Mouse (Mus musculus) forebrain, embryonic 13.5 days (tissue): ENCODE measurements around the gene Scn10a. TPM values are rescaled to one million over a fixed set of nuclear protein-coding genes. Genes with fewer than 3 reads are reported as not detected.

ENCODE experiments used
- ATAC-seq: fragments of 200-750 bp; cut with Nextera tagmentation; 2 replicates; pipeline ENCODE4 v1.8.0; 2017
- H3K27ac ChIP-seq: fragments of 300-500 bp; sonication (generic); 2 replicates; pipeline ENCODE4 v1.5.1; 2015; ENCODE audit warnings: inconsistent platforms, mild to moderate bottlenecking, moderate library complexity
- H3K27me3 ChIP-seq: fragments of 300-500 bp; sonication (generic); 2 replicates; pipeline ENCODE4 v1.6.1; 2015; ENCODE audit warnings: mild to moderate bottlenecking, inconsistent platforms
- H3K36me3 ChIP-seq: fragments of 300-500 bp; sonication (generic); 2 replicates; pipeline ENCODE4 v1.6.1; 2015; ENCODE audit warnings: mild to moderate bottlenecking, inconsistent platforms; ENCODE audit not compliant: poor library complexity, severe bottlenecking
- H3K4me1 ChIP-seq: fragments of 300-500 bp; sonication (generic); 2 replicates; pipeline ENCODE4 v1.6.1; 2015; ENCODE audit warnings: inconsistent platforms
- H3K4me2 ChIP-seq: fragments of 300-500 bp; sonication (generic); 2 replicates; pipeline ENCODE4 v1.6.1; 2015; ENCODE audit warnings: inconsistent platforms, mild to moderate bottlenecking, moderate library complexity
- H3K4me3 ChIP-seq: fragments of 300-500 bp; sonication (generic); 2 replicates; pipeline ENCODE4 v1.5.1; 2015; ENCODE audit warnings: mild to moderate bottlenecking, inconsistent platforms
- H3K9ac ChIP-seq: fragments of 300-500 bp; sonication (generic); 2 replicates; pipeline ENCODE4 v1.6.1; 2015; ENCODE audit warnings: mild to moderate bottlenecking, inconsistent platforms
- H3K9me3 ChIP-seq: fragments of 300-500 bp; sonication (generic); replicated peaks from 2 replicates; pipeline ENCODE4 v1.6.1; 2016; ENCODE audit warnings: inconsistent platforms
- WGBS: fragments of 180-500 bp; shearing (Covaris S2); methylation state at CpG from one replicate; pipeline ENCODE4 v1.1.7; 2015; 5-methylcytosine and 5-hydroxymethylcytosine counted together
- polyA plus RNA-seq: library from polyadenylated mRNA; unstranded; fragments of >200 nt; fragmentation: Nextera tagmentation; extraction: Ambion mirVana; gene quantifications from 2 replicates; pipeline ENCODE4 v1.2.1, GENCODE M21; 2015

The Scn10a gene
- polyA plus RNA-seq: 0.13 TPM in 1 of 2 replicates, not detected in the other

GRCm38 (mm10) chr9:119719222-119719621 is at the start of gene Scn10a:
Gene Scn10a, minus strand, starts transcription at chr9:119719322.
- H3K27ac ChIP-seq: no peak within 1 kb of the TSS
- no peak within 1 kb of the TSS for H3K4me3 ChIP-seq
- 79% methylated on average over 11 of the region's 11 CpGs for WGBS
- H3K4me2 ChIP-seq: no peak within 1 kb of the TSS
- H3K27me3 ChIP-seq: no peaks in the 10 kb centered on the region
- ATAC-seq: no peak
- no peak within 1 kb of the TSS for H3K9ac ChIP-seq
- H3K36me3 ChIP-seq: no peaks in the 10 kb centered on the region
- H3K4me1 ChIP-seq: no peaks in the 10 kb centered on the region
- H3K9me3 ChIP-seq: no peaks in the 10 kb centered on the region

GRCm38 (mm10) chr9:119768585-119768984 is 49.5 kb upstream of the Scn10a start:
- no peaks in the 10 kb centered on the region for H3K27me3 ChIP-seq
- H3K4me1 ChIP-seq: no peaks in the 10 kb centered on the region
- no peaks in the 10 kb centered on the region for H3K9me3 ChIP-seq
- no peak overlapping the region for H3K4me2 ChIP-seq
- WGBS: 43% methylated on average over 7 of the region's 7 CpGs
- H3K9ac ChIP-seq: no peak overlapping the region
- no peaks in the 10 kb centered on the region for H3K36me3 ChIP-seq
- no peak overlapping the region for H3K4me3 ChIP-seq
- ATAC-seq: no peak
- H3K27ac ChIP-seq: no peak overlapping the region

DNA sequence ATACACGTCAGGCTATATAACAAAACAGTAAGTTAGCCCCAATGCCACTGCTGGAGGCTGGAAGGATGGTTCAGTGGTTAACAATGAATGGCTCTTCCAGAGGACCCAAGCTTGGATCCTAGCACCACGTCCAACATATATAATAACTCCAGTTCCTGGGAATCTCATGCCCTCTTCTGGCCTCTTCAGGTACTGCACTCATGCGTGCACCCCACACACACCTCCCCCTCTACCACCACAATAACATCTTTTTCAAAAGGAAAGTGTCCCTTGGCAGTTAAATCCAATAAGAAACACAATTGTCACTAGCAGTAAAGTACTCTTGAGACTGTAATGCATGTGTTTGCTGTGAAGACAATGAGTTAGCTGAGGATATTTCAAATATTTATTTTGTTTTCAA is 41.1 kb upstream of the Scn10a start:
- Histone ChIP-seq H3K4me1 (no peaks in the 10 kb centered on the region), H3K4me3 (no peak overlapping the region), H3K4me2 (no peak overlapping the region), H3K36me3 (no peaks in the 10 kb centered on the region), H3K9ac (no peak overlapping the region), H3K9me3 (0 out of 2 replicates have a peak, but pooled peaks cover 8% of the 10 kb centered on the region), H3K27me3 (no peaks in the 10 kb centered on the region), H3K27ac (no peak overlapping the region)
- ATAC-seq: no peak
- 89% methylated on average over 3 of the region's 3 CpGs for WGBS

DNA sequence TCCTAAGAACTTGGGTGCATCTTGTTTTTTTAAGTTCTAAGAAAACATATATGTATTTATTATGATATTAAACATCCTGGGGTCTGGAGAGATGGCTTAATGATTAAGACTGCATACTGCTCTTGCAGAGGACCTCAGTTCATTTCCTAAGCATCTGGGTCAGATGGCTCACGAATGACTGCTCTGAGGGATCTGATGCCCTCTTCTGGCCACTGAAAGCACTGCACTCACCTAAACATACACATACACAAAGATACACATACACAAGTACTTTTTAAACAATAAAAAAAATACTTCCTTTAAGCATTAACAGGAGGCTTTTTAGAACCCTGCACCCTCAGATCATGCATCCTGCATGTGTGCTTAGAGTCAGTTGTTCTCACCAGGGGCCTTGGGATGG is 40.3 kb upstream of the Scn10a start:
- no peaks in the 10 kb centered on the region for H3K36me3 ChIP-seq
- no peak overlapping the region for H3K4me2 ChIP-seq
- 0 out of 2 replicates have a peak, but pooled peaks cover 10% of the 10 kb centered on the region for H3K9me3 ChIP-seq
- H3K27me3 ChIP-seq: no peaks in the 10 kb centered on the region
- ATAC-seq: no peak
- no peak overlapping the region for H3K27ac ChIP-seq
- H3K9ac ChIP-seq: no peak overlapping the region
- 81% methylated on average over 1 of the region's 1 CpGs for WGBS
- no peak overlapping the region for H3K4me3 ChIP-seq
- H3K4me1 ChIP-seq: no peaks in the 10 kb centered on the region

GRCm38 (mm10) chr9:119751507-119751906 is 32.4 kb upstream of the Scn10a start:
- ATAC-seq: peak; percentile 65
- Histone ChIP-seq H3K4me3 (no peak overlapping the region), H3K4me2 (no peak overlapping the region), H3K9me3 (peaks cover 6% of the 10 kb centered on the region; the same call in 1 of the 2 replicates), H3K9ac (no peak overlapping the region), H3K27ac (no peak overlapping the region), H3K27me3 (no peaks in the 10 kb centered on the region), H3K36me3 (no peaks in the 10 kb centered on the region), H3K4me1 (no peaks in the 10 kb centered on the region)
- 13% methylated on average over 5 of the region's 5 CpGs for WGBS

DNA sequence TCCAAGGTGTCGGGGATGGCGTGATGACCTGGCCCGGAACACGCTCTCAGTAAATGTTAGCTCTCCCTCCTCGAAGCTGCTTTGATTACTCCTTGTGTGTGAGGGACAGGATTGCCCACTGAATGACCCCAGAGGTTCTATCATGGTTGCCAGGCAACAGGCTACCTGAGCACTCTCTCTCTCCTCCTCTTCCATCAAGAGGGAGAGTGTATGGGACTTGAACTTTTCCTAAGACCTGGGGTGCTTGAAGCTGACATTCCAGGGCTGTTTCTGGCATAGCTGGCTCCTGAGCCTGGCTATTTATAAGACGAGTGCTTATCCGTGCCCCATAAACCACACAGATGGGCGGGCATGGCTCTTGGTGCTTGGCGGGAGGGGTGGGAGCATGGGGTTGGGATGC is 30.0 kb upstream of the Scn10a start:
- WGBS: 80% methylated on average over 9 of the region's 9 CpGs
- H3K27ac ChIP-seq: no peak overlapping the region
- no peak overlapping the region for H3K9ac ChIP-seq
- H3K4me1 ChIP-seq: no peaks in the 10 kb centered on the region
- no peaks in the 10 kb centered on the region for H3K36me3 ChIP-seq
- H3K4me3 ChIP-seq: no peak overlapping the region
- H3K9me3 ChIP-seq: no peaks in the 10 kb centered on the region; the same call in 1 of the 2 replicates
- ATAC-seq: no peak
- H3K27me3 ChIP-seq: no peaks in the 10 kb centered on the region
- no peak overlapping the region for H3K4me2 ChIP-seq

GRCm38 (mm10) chr9:119743900-119744299 is 24.8 kb upstream of the Scn10a start:
- Histone ChIP-seq H3K9ac (no peak overlapping the region), H3K4me1 (no peaks in the 10 kb centered on the region), H3K4me2 (no peak overlapping the region), H3K27ac (no peak overlapping the region), H3K4me3 (no peak overlapping the region), H3K36me3 (no peaks in the 10 kb centered on the region), H3K27me3 (no peaks in the 10 kb centered on the region), H3K9me3 (no peaks in the 10 kb centered on the region; the same call in 1 of the 2 replicates)
- ATAC-seq: no peak
- WGBS: 88% methylated on average over 4 of the region's 4 CpGs

DNA sequence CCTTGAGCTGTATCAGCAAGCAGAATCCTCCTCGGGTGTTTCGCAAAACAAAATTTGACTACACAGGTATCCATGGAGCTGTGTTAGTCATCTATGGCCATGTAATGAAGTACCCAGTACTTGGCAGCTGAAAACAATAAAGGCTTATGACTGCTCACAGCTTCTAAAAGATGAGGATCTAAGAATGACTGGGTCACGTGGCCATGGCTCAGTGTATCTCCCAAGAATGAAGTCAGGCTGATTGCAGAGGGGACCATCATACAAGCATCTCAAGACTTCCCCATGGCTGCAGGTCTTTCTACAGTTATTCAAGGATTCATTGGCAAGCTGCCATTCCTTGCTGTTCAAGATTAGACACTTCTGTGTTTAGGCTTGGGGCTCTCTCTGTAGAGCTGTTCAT is 24.2 kb upstream of the Scn10a start:
- Histone ChIP-seq H3K9me3 (no peaks in the 10 kb centered on the region; the same call in 1 of the 2 replicates), H3K4me2 (no peak overlapping the region), H3K27me3 (no peaks in the 10 kb centered on the region), H3K36me3 (no peaks in the 10 kb centered on the region), H3K4me3 (no peak overlapping the region), H3K4me1 (no peaks in the 10 kb centered on the region), H3K27ac (no peak overlapping the region), H3K9ac (no peak overlapping the region)
- 84% methylated on average over 3 of the region's 3 CpGs for WGBS
- no peak for ATAC-seq

DNA sequence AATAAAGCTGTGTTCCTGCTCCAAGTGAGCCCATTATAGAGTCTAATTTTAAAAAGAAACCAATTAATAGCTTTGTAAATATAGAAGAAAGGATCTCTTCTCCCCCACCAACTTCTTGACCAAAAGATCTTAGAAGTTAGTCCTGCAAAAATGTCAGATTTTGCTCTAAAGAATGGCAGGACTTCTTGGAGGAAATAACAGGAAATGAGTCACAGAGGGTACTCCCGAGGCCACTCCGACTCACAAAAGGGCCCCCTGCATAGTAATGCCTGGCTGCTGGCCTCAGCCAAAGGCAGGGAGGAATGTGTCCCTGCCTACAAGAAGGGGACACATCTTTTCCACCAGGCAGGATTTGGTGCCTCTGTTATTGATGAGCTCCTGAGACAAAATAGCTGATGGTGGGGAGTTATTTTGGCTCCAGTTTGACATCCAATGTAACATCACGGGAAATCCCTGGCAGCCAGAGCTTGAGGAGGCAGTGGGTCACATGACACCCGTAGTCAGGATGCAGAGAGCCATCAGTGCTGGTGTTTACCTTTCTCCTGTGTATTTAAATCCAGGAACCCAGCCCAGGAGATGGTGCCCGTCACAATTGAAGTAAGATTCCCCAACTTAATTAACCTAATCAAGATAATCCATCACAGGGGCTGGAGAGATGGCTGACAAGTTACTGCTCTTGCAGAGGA is 22.1 kb upstream of the Scn10a start:
- no peaks in the 10 kb centered on the region for H3K4me1 ChIP-seq
- 50% methylated on average over 5 of the region's 5 CpGs for WGBS
- H3K27me3 ChIP-seq: no peaks in the 10 kb centered on the region
- no peak overlapping the region for H3K27ac ChIP-seq
- H3K36me3 ChIP-seq: no peaks in the 10 kb centered on the region
- H3K9me3 ChIP-seq: no peaks in the 10 kb centered on the region
- H3K4me3 ChIP-seq: no peak overlapping the region
- H3K4me2 ChIP-seq: no peak overlapping the region
- no peak for ATAC-seq
- no peak overlapping the region for H3K9ac ChIP-seq

DNA sequence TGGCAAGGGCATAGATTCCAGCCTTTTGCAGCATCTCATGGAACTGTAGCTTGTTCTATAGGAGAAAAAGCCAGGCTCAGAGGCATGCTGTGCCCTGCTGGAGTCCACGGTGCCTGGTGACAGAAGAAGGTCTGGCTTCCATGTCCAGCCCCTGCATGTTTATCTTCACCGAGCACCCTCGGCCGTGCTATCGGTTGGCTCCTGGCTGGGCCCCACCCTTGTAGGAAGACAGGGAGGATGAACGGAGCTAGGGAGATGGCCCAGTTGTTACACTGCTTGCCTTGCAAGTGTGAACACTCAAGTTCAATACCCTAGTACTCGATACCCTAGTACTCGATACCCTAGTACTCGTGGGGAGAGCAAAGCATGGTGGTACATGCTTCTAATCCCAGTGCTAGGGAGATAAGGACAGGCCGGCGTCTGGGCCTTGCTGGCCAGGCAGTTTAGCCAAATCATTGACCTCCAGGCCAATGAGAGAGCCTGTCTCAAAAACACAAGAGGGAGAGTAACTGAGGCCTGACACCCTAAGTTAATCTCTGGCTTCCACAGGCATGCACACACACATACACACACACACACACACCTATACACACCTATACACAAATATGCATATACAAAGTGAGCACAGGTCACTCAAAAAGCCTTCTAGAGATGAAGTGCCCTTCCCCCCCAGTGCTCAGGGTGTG is 9.4 kb upstream of the Scn10a start:
- Histone ChIP-seq H3K9ac (no peak overlapping the region), H3K9me3 (no peaks in the 10 kb centered on the region), H3K4me2 (no peak overlapping the region), H3K36me3 (no peaks in the 10 kb centered on the region), H3K27ac (no peak overlapping the region), H3K27me3 (no peaks in the 10 kb centered on the region), H3K4me1 (peaks cover 13% of the 10 kb centered on the region; the same call in 1 of the 2 replicates), H3K4me3 (no peak overlapping the region)
- WGBS: 92% methylated on average over 11 of the region's 11 CpGs
- ATAC-seq: no peak

DNA sequence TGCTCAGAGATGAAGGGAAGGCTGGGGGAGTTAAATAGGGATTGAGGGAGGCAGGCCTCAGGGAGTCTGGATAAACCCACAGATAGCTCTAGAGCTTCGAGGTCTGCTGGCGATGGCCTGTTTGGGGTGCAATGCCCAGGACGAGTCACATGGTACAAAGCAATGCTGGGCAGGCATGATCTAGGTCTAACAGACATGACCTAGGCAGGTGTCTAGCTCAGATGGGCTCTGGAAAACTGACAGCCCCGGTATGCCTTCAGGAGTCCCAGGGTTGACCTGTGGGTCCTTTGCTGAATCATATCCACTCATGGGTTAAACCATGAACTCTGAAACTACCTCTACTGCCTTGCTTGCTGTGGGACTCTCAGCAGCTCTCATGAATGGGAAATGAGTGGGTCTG is 7.9 kb upstream of the Scn10a start:
- Histone ChIP-seq H3K27ac (no peak overlapping the region), H3K4me2 (no peak overlapping the region), H3K36me3 (no peaks in the 10 kb centered on the region), H3K27me3 (no peaks in the 10 kb centered on the region), H3K4me1 (peaks cover 13% of the 10 kb centered on the region; the same call in 1 of the 2 replicates), H3K4me3 (no peak overlapping the region), H3K9ac (no peak overlapping the region), H3K9me3 (no peaks in the 10 kb centered on the region)
- WGBS: 89% methylated on average over 4 of the region's 4 CpGs
- ATAC-seq: no peak

- Histone ChIP-seq H3K36me3 (no peaks in the 10 kb centered on the region), H3K4me1 (0 out of 2 replicates have a peak, but pooled peaks cover 5% of the 10 kb centered on the region), H3K4me3 (no peak overlapping the region), H3K9me3 (no peaks in the 10 kb centered on the region), H3K9ac (no peak overlapping the region), H3K27me3 (no peaks in the 10 kb centered on the region), H3K4me2 (no peak overlapping the region), H3K27ac (no peak overlapping the region)
- ATAC-seq: 0 out of 2 replicates have a peak, but pooled peaks have one; percentile 13
- 66% methylated on average over 6 of the region's 6 CpGs for WGBS
Measured at GRCm38 (mm10) chr9:119725293-119725862, 6.3 kb upstream of the Scn10a start.
